Mouse (Mus musculus) cerebellum, adult 2 months (tissue): Measurements from ENCODE around the gene Nrxn1. TPM values are rescaled to one million over a fixed set of nuclear protein-coding genes. Genes with fewer than 3 reads are reported as not detected.

Experiments
- DNase-seq, 2 experiments: peaks; one replicate each; pipeline ENCODE4 v3.0.0; 2021
- H3K27ac ChIP-seq: fragments of 200-500 bp; 2 replicates; pipeline ENCODE4 v1.5.1; 2012; ENCODE audit warnings: low read length, control low read depth, inconsistent platforms; ENCODE audit not compliant: insufficient read depth
- H3K27me3 ChIP-seq: fragments of 200-500 bp; 2 replicates; pipeline ENCODE4 v1.6.1; 2012; ENCODE audit warnings: inconsistent platforms, mild to moderate bottlenecking, low read length, moderate library complexity; ENCODE audit not compliant: control insufficient read depth, insufficient read depth
- H3K4me1 ChIP-seq: fragments of 200-500 bp; 2 replicates; pipeline ENCODE4 v1.6.1; 2011; ENCODE audit warnings: low read length; ENCODE audit not compliant: control insufficient read depth, insufficient read depth
- H3K4me3 ChIP-seq: fragments of 200-500 bp; replicated peaks from 2 replicates; pipeline ENCODE3; 2011; ENCODE audit warnings: mild to moderate bottlenecking, low read depth, low read length, control low read depth; ENCODE audit not compliant: insufficient read depth
- CTCF ChIP-seq: fragments of 200-500 bp; IDR thresholded peaks from 2 replicates; pipeline ENCODE4 v1.5.1; 2011; ENCODE audit warnings: low read depth, mild to moderate bottlenecking, control low read depth, low read length, moderate library complexity, borderline replicate concordance; ENCODE audit not compliant: insufficient read depth
- POLR2A ChIP-seq: fragments of 200-500 bp; IDR thresholded peaks from 2 replicates; pipeline ENCODE4 v1.6.1; 2011; ENCODE audit warnings: low read length, control low read depth, borderline replicate concordance; ENCODE audit not compliant: insufficient read depth
- WGBS: fragments of 180-500 bp; shearing (Covaris S2); methylation state at CpG from one replicate; pipeline ENCODE4 v1.1.7; 2018; 5-methylcytosine and 5-hydroxymethylcytosine counted together
- polyA plus RNA-seq: library from polyadenylated mRNA; depleted of rRNA; stranded (reverse); fragments of >200 nt; gene quantifications from 2 replicates; pipeline ENCODE4 v1.2.3, GENCODE M21; 2012

Gene Nrxn1
- polyA plus RNA-seq, 1 experiment = 143 TPM

- no peaks in the 10 kb centered on the region; the same call in 1 of the 2 replicates for H3K4me1 ChIP-seq
- peak overlapping the region; percentile 80; the same call in 1 of the 2 replicates for H3K27ac ChIP-seq
- 0% methylated on average over 13 of the region's 13 CpGs for WGBS
- peak; percentile 79 to 81 for DNase-seq
- peak overlapping the region; percentile 97 for H3K4me3 ChIP-seq
- H3K27me3 ChIP-seq = no peaks in the 10 kb centered on the region
- TF ChIP-seq POLR2A (peak; percentile 58; the same call in 1 of the 2 replicates), CTCF (no peak)
Observed at GRCm38 (mm10) chr17:90455904-90456303, 637.0 kb downstream of the Nrxn1 start.

GRCm38 (mm10) chr17:90455409-90455775 is 637.5 kb downstream of the Nrxn1 start:
- WGBS = under 1% methylated on average over 23 of the region's 23 CpGs
- peak; percentile 65 to 76 for DNase-seq
- Histone ChIP-seq H3K4me3 (peak overlapping the region; percentile 97), H3K27me3 (no peaks in the 10 kb centered on the region), H3K27ac (peak overlapping the region; percentile 80), H3K4me1 (no peaks in the 10 kb centered on the region; the same call in 1 of the 2 replicates)
- TF ChIP-seq POLR2A = no peak
- no peak for TF ChIP-seq CTCF

- Histone ChIP-seq H3K27me3 (no peaks in the 10 kb centered on the region), H3K4me1 (no peaks in the 10 kb centered on the region; the same call in 1 of the 2 replicates), H3K4me3 (peak overlapping the region; percentile 97), H3K27ac (peak overlapping the region; percentile 80)
- WGBS = under 1% methylated on average over 41 of the region's 41 CpGs
- peak; percentile 67 to 78 for DNase-seq
- TF ChIP-seq CTCF (no peak), POLR2A (no peak)
Observed at GRCm38 (mm10) chr17:90454738-90455408, 638.0 kb downstream of the Nrxn1 start.

GRCm38 (mm10) chr17:90454356-90454737 is 638.5 kb downstream of the Nrxn1 start:
- 1% methylated on average over 15 of the region's 15 CpGs for WGBS
- DNase-seq = peak; percentile 89

GRCm38 (mm10) chr17:90453280-90453679 is 639.6 kb downstream of the Nrxn1 start:
- Histone ChIP-seq H3K4me1 (peaks cover 5% of the 10 kb centered on the region; the same call in 1 of the 2 replicates), H3K4me3 (peak overlapping the region; percentile 59), H3K27ac (peak overlapping the region; percentile 62), H3K27me3 (no peaks in the 10 kb centered on the region)
- DNase-seq = peak; percentile 40 to 51
- no peak for TF ChIP-seq CTCF
- TF ChIP-seq POLR2A = no peak
- WGBS = 6% methylated on average over 4 of the region's 4 CpGs

More at GRCm38 (mm10) chr17:90454356-90454737, 638.5 kb downstream of the Nrxn1 start:
- no peaks in the 10 kb centered on the region for H3K27me3 ChIP-seq
- H3K4me3 ChIP-seq = peak overlapping the region; percentile 97
- TF ChIP-seq CTCF (peak; percentile 40; the same call in 1 of the 2 replicates), POLR2A (no peak)
- H3K27ac ChIP-seq = peak overlapping the region; percentile 80
- H3K4me1 ChIP-seq = peaks cover under 1% of the 10 kb centered on the region; the same call in 1 of the 2 replicates

GRCm38 (mm10) chr17:90452770-90453169 is 640.1 kb downstream of the Nrxn1 start:
- Histone ChIP-seq H3K27me3 (no peaks in the 10 kb centered on the region), H3K27ac (peak overlapping the region; percentile 62; the same call in 1 of the 2 replicates), H3K4me3 (peak overlapping the region; percentile 43), H3K4me1 (peaks cover 5% of the 10 kb centered on the region; the same call in 1 of the 2 replicates)
- peak; percentile 61 to 70 for DNase-seq
- TF ChIP-seq POLR2A = no peak
- peak; percentile 26; the same call in 1 of the 2 replicates for TF ChIP-seq CTCF
- 13% methylated on average over 2 of the region's 2 CpGs for WGBS

GRCm38 (mm10) chr17:90451384-90451783 is 641.5 kb downstream of the Nrxn1 start:
- peak overlapping the region; percentile 45 for H3K4me3 ChIP-seq
- 39% methylated on average over 2 of the region's 2 CpGs for WGBS
- peaks cover 8% of the 10 kb centered on the region for H3K4me1 ChIP-seq
- no peaks in the 10 kb centered on the region for H3K27me3 ChIP-seq
- peak; percentile 37 to 72 for DNase-seq
- H3K27ac ChIP-seq = no peak overlapping the region; the same call in 1 of the 2 replicates
- TF ChIP-seq CTCF = no peak
- TF ChIP-seq POLR2A = no peak

- Histone ChIP-seq H3K4me3 (no peak overlapping the region), H3K27ac (no peak overlapping the region; the same call in 1 of the 2 replicates), H3K27me3 (no peaks in the 10 kb centered on the region), H3K4me1 (peaks cover 16% of the 10 kb centered on the region)
- TF ChIP-seq CTCF = no peak
- TF ChIP-seq POLR2A = no peak
- peak in 1 of 2 experiments; percentile 65 for DNase-seq
Observed at GRCm38 (mm10) chr17:90443067-90443466, 649.8 kb downstream of the Nrxn1 start.
